Mouse (Mus musculus): ENCODE data around the gene 0610037L13Rik.

GRCm38 (mm10) chr4:107900206-107900605 lies 10.6 kb downstream of the 0610037L13Rik start:
- no peak for TF ChIP-seq CTCF (IDR thresholded peaks at IDR 0.05; ENCODE audit: extremely low read depth, insufficient read depth, insufficient read length, insufficient replicate concordance)
- TF ChIP-seq POLR2A (IDR thresholded peaks at IDR 0.05; ENCODE audit: low read depth, low read length) = no peak

Measured in spleen, adult 2 months (tissue).